Mouse (Mus musculus) embryonic facial prominence, embryonic 13.5 days (tissue): ENCODE measurements around the gene Got2. TPM values are rescaled to one million over a fixed set of nuclear protein-coding genes. Genes with fewer than 3 reads are reported as not detected.
"Not testable (repeated sequence)": the region's sequence is repeated elsewhere in the genome, so short reads cannot be mapped to it uniquely, and the experiment has no call there.

ENCODE experiments used
- ATAC-seq: fragments of 200-750 bp; cut with Nextera tagmentation; 2 replicates; pipeline ENCODE4 v1.8.0; 2017; ENCODE audit warnings: low read depth; ENCODE audit not compliant: insufficient number of reproducible peaks, insufficient read depth, low FRiP score, low TSS enrichment
- H3K27ac ChIP-seq: fragments of 300-500 bp; sonication (generic); 2 replicates; pipeline ENCODE4 v1.5.1; 2015; ENCODE audit warnings: moderate library complexity, mild to moderate bottlenecking, inconsistent platforms
- H3K27me3 ChIP-seq: fragments of 300-500 bp; sonication (generic); 2 replicates; pipeline ENCODE4 v1.6.1; 2015; ENCODE audit warnings: mild to moderate bottlenecking, inconsistent platforms
- H3K36me3 ChIP-seq: fragments of 300-500 bp; sonication (generic); 2 replicates; pipeline ENCODE4 v1.6.1; 2015; ENCODE audit warnings: mild to moderate bottlenecking, inconsistent platforms
- H3K4me1 ChIP-seq: fragments of 300-500 bp; sonication (generic); 2 replicates; pipeline ENCODE4 v1.6.1; 2015; ENCODE audit warnings: inconsistent platforms
- H3K4me2 ChIP-seq: fragments of 300-500 bp; sonication (generic); 2 replicates; pipeline ENCODE4 v1.6.1; 2015; ENCODE audit warnings: moderate library complexity, mild to moderate bottlenecking, inconsistent platforms
- H3K4me3 ChIP-seq: fragments of 300-500 bp; sonication (generic); 2 replicates; pipeline ENCODE4 v1.5.1; 2015; ENCODE audit warnings: mild to moderate bottlenecking, inconsistent platforms
- H3K9ac ChIP-seq: fragments of 300-500 bp; sonication (generic); 2 replicates; pipeline ENCODE4 v1.6.1; 2015; ENCODE audit warnings: mild to moderate bottlenecking, inconsistent platforms
- H3K9me3 ChIP-seq: fragments of 300-500 bp; sonication (generic); 2 replicates; pipeline ENCODE4 v1.6.1; 2016; ENCODE audit warnings: inconsistent platforms
- WGBS: fragments of 180-500 bp; shearing (Covaris S2); methylation state at CpG from one replicate; pipeline ENCODE4 v1.1.7; 2015; ENCODE audit warnings: mixed read lengths; 5-methylcytosine and 5-hydroxymethylcytosine counted together
- polyA plus RNA-seq: library from polyadenylated mRNA; unstranded; fragments of >200 nt; fragmentation: Nextera tagmentation; extraction: Ambion mirVana; gene quantifications from 2 replicates; pipeline ENCODE4 v1.2.1, GENCODE M21; 2015

The Got2 gene
- polyA plus RNA-seq, 1 experiment from 2014 or later: 167 TPM

- H3K36me3 ChIP-seq: peaks cover 56% of the 10 kb centered on the region
- not testable (repeated sequence) for H3K27ac ChIP-seq, ATAC-seq, H3K9me3 ChIP-seq, H3K27me3 ChIP-seq, H3K4me3 ChIP-seq, H3K9ac ChIP-seq, H3K4me2 ChIP-seq, H3K4me1 ChIP-seq
- WGBS: 88% methylated on average over 10 of the region's 11 CpGs
Observed at GRCm38 (mm10) chr8:95863761-95864440, 24.4 kb downstream of the Got2 start.

DNA sequence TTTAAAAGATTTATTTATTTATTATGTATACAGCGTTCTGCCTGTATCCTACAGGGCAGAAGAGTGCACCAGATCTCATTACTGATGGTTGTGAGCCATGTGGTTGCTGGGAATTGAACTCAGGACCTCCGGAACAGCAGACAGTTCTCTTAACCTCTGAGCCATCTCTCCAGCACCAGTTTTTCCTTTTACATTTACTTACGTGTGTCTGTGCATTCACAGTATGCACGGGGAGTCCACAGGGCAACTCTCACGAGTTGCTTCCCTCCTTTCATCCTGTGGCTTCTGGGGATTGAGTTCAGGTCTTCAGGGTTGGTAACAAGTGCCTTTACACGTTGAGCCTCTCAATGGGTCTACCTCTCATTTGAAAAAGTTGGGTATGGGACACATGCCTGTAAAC lies 34.2 kb downstream of the Got2 start:
- ATAC-seq: no peak
- Histone ChIP-seq H3K36me3 (no peaks in the 10 kb centered on the region), H3K4me1 (peaks cover 9% of the 10 kb centered on the region), H3K4me2 (no peak overlapping the region), H3K9ac (no peak overlapping the region), H3K4me3 (no peak overlapping the region), H3K27ac (no peak overlapping the region), H3K27me3 (no peaks in the 10 kb centered on the region), H3K9me3 (no peaks in the 10 kb centered on the region)
- WGBS: 87% methylated on average over 6 of the region's 6 CpGs

- H3K27ac ChIP-seq: no peak within 1 kb of the TSS
- H3K36me3 ChIP-seq: peaks cover 2% of the 10 kb centered on the region
- H3K9me3 ChIP-seq: no peaks in the 10 kb centered on the region
- ATAC-seq: peak; percentile 93
- H3K4me1 ChIP-seq: peaks cover 9% of the 10 kb centered on the region
- WGBS: 16% methylated on average over 22 of the region's 22 CpGs
- no peaks in the 10 kb centered on the region for H3K27me3 ChIP-seq
- peak within 1 kb of the TSS; percentile 70 for H3K4me3 ChIP-seq
- H3K4me2 ChIP-seq: peak within 1 kb of the TSS; percentile 73
- peak within 1 kb of the TSS; percentile 80 for H3K9ac ChIP-seq
Observed at GRCm38 (mm10) chr8:95853102-95853843, 35.1 kb downstream of the Got2 start, which contains the start of gene Slc38a7. TSS of gene Slc38a7 (minus strand) at chr8:95853539.

DNA sequence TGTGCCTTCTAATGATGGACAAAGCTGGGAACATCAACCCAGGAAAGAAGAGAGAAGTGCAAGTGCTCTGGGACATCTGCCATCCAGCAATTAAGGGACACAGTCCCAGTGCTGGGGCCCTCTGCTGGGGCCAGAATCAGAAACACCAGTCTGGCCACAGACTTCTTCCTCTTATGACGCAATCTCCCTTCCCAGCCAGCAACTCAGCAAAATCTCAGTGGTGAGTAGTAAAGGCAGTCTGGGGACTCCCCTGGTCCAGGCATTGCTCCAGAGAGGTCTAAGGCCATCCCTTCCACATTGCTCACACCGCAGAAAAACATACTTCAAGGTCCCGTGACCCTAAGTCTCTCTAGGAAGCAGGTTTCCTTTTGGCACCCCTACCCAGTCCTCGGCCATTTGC lies 36.1 kb downstream of the Got2 start:
- H3K9me3 ChIP-seq: no peaks in the 10 kb centered on the region
- WGBS: 71% methylated on average over 4 of the region's 4 CpGs
- no peak for ATAC-seq
- peak overlapping the region; percentile 80; the same call in 1 of the 2 replicates for H3K9ac ChIP-seq
- H3K27me3 ChIP-seq: no peaks in the 10 kb centered on the region
- H3K4me1 ChIP-seq: peaks cover 9% of the 10 kb centered on the region
- H3K4me2 ChIP-seq: peak overlapping the region; percentile 73
- H3K36me3 ChIP-seq: peaks cover 7% of the 10 kb centered on the region
- no peak overlapping the region for H3K27ac ChIP-seq
- H3K4me3 ChIP-seq: peak overlapping the region; percentile 70

DNA sequence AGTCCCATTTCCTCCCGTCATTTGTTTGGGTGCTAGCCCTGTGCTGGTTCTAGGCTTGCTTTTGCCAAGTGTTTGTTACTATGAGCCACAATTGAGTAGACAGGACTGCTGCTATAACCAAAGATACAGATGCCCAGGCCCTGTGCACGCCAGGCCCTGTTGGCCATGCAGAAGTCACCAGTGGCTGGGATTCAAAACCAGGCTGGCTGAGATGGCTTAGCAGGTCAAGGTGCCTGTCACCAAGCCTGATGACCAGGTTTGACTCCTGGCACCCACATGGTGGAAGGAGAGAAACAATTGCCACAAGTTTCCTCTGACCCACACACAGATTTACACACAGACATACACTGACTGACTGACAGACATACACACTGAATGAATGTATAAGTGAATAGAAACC lies 38.0 kb downstream of the Got2 start:
- 92% methylated on average over 2 of the region's 2 CpGs for WGBS
- H3K4me3 ChIP-seq: no peak overlapping the region
- peaks cover 9% of the 10 kb centered on the region for H3K4me1 ChIP-seq
- no peak for ATAC-seq
- no peak overlapping the region for H3K4me2 ChIP-seq
- H3K9ac ChIP-seq: no peak overlapping the region
- no peaks in the 10 kb centered on the region for H3K9me3 ChIP-seq
- no peaks in the 10 kb centered on the region for H3K27me3 ChIP-seq
- H3K36me3 ChIP-seq: peaks cover 16% of the 10 kb centered on the region
- no peak overlapping the region for H3K27ac ChIP-seq

GRCm38 (mm10) chr8:95848734-95849464 lies 39.4 kb downstream of the Got2 start:
- no peak for ATAC-seq
- WGBS: 89% methylated on average over 19 of the region's 19 CpGs

DNA sequence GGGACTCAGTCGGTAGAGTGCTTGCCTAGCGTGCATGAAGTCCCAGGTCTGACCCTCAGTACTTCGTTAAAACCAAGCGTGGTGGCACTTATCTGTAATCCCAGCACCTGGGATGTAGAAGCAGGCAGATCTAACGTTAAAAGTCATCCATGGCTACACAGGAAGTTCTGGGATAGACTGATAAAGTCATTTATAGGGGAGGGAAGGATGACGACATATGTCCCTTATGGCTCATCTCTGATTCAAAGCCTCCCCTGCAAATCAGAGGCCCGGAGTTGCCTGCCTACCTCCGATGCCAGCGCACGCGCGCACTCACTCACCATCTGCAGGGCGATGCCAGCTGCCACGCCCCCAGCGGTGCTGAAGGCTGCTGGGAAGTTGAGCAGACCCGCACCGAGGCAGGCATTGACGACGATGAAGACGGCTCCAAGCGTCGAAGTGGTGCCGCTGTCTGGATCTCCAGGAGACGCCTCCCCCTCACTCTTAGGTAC lies 40.2 kb downstream of the Got2 start:
- no peak for ATAC-seq
- WGBS: 86% methylated on average over 24 of the region's 24 CpGs
- H3K27ac ChIP-seq: no peak overlapping the region
- H3K9me3 ChIP-seq: no peaks in the 10 kb centered on the region
- H3K4me3 ChIP-seq: no peak overlapping the region
- no peaks in the 10 kb centered on the region for H3K27me3 ChIP-seq
- no peak overlapping the region for H3K9ac ChIP-seq
- H3K4me1 ChIP-seq: peaks cover 9% of the 10 kb centered on the region
- peak overlapping the region; percentile 14; the same call in 1 of the 2 replicates for H3K4me2 ChIP-seq
- H3K36me3 ChIP-seq: peaks cover 37% of the 10 kb centered on the region

More at GRCm38 (mm10) chr8:95848734-95849464, 39.4 kb downstream of the Got2 start:
- H3K27me3 ChIP-seq: no peaks in the 10 kb centered on the region
- H3K9me3 ChIP-seq: no peaks in the 10 kb centered on the region
- no peak overlapping the region for H3K9ac ChIP-seq
- H3K36me3 ChIP-seq: peaks cover 29% of the 10 kb centered on the region
- peaks cover 9% of the 10 kb centered on the region for H3K4me1 ChIP-seq
- no peak overlapping the region for H3K4me2 ChIP-seq
- no peak overlapping the region for H3K27ac ChIP-seq
- no peak overlapping the region for H3K4me3 ChIP-seq

GRCm38 (mm10) chr8:95845026-95845425 lies 43.3 kb downstream of the Got2 start:
- Histone ChIP-seq H3K27ac (no peak overlapping the region), H3K4me3 (no peak overlapping the region), H3K27me3 (no peaks in the 10 kb centered on the region), H3K4me1 (no peaks in the 10 kb centered on the region), H3K36me3 (peaks cover 65% of the 10 kb centered on the region), H3K9me3 (no peaks in the 10 kb centered on the region), H3K4me2 (no peak overlapping the region), H3K9ac (no peak overlapping the region)
- 95% methylated on average over 7 of the region's 7 CpGs for WGBS
- ATAC-seq: no peak

DNA sequence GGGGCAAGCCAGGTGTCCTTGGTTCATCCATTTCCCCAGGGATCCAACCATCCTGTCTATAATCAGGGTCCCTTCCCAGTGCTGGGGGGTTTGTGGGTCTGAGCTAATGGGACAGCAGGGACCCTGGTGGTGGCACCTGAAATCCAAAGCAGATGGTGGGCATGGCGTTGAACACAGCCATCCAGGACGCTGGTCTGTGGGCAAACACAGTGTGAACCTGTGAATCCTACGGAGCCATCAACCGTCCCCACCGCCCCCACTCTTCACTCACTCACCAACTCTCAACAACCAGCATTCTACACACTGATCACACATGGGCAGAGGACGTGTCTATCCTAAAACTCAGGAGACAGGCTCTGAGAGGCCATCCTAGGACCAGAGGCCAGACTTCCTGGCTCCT lies 44.4 kb downstream of the Got2 start:
- no peak overlapping the region for H3K9ac ChIP-seq
- peaks cover 72% of the 10 kb centered on the region for H3K36me3 ChIP-seq
- H3K27ac ChIP-seq: no peak overlapping the region
- no peaks in the 10 kb centered on the region for H3K9me3 ChIP-seq
- no peak overlapping the region for H3K4me2 ChIP-seq
- WGBS: 91% methylated on average over 6 of the region's 6 CpGs
- H3K4me3 ChIP-seq: no peak overlapping the region
- no peaks in the 10 kb centered on the region for H3K4me1 ChIP-seq
- H3K27me3 ChIP-seq: no peaks in the 10 kb centered on the region
- ATAC-seq: no peak

GRCm38 (mm10) chr8:95841436-95841835 lies 46.9 kb downstream of the Got2 start:
- Histone ChIP-seq H3K9me3 (no peaks in the 10 kb centered on the region), H3K36me3 (peaks cover 79% of the 10 kb centered on the region), H3K4me1 (no peaks in the 10 kb centered on the region), H3K27ac (no peak overlapping the region), H3K9ac (no peak overlapping the region), H3K4me3 (no peak overlapping the region), H3K27me3 (no peaks in the 10 kb centered on the region), H3K4me2 (no peak overlapping the region)
- 90% methylated on average over 15 of the region's 15 CpGs for WGBS
- no peak for ATAC-seq

- no peak for ATAC-seq
- Histone ChIP-seq H3K27me3 (no peaks in the 10 kb centered on the region), H3K4me1 (no peaks in the 10 kb centered on the region), H3K9ac (no peak overlapping the region), H3K36me3 (peaks cover 61% of the 10 kb centered on the region), H3K27ac (no peak overlapping the region), H3K4me2 (no peak overlapping the region), H3K9me3 (no peaks in the 10 kb centered on the region), H3K4me3 (no peak overlapping the region)
- 98% methylated on average over 4 of the region's 4 CpGs for WGBS
Observed at GRCm38 (mm10) chr8:95839289-95839688, 49.1 kb downstream of the Got2 start.
